Mouse (Mus musculus): Measurements from ENCODE around the gene Tdp1.

DNA sequence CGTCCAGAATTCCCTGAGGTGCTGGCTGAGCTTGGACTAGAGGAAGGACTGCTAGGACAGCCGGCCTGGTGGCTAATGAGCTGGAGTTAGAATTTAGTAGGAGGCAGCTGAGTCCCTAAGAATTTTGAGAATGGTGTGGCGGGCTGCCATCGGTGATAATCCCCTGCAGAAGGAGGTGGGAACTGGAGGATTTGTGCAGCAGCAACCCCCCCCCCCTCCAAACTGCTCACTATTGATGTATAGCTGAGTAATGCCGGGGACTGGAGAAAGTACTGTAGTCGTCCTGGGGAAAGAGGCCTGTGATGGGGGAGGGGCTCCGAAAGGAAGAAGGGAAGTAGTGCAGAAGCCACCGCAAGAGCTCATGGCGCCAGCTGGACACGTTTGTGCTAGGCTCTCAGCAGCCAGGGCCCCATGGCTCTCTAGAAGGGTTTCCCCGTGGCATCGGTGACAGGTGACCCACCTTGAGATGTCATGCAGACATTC lies 82.6 kb downstream of the Tdp1 start:
- TF ChIP-seq POLR2A (IDR thresholded peaks at IDR 0.05; ENCODE audit: extremely low read depth, insufficient read depth, low read length) (no peak), CTCF (IDR thresholded peaks at IDR 0.05; ENCODE audit: low read depth, low read length) (no peak)
